Mouse (Mus musculus): ENCODE measurements around the gene Caln1. TPM values are rescaled to one million over a fixed set of nuclear protein-coding genes. Genes with fewer than 3 reads are reported as not detected.
A peak's percentile ranks its signal among the peaks of the same experiment; 100 is the strongest.

The Caln1 gene
- polyA plus RNA-seq, 1 experiment from 2014 or later, result 0.14 TPM

DNA sequence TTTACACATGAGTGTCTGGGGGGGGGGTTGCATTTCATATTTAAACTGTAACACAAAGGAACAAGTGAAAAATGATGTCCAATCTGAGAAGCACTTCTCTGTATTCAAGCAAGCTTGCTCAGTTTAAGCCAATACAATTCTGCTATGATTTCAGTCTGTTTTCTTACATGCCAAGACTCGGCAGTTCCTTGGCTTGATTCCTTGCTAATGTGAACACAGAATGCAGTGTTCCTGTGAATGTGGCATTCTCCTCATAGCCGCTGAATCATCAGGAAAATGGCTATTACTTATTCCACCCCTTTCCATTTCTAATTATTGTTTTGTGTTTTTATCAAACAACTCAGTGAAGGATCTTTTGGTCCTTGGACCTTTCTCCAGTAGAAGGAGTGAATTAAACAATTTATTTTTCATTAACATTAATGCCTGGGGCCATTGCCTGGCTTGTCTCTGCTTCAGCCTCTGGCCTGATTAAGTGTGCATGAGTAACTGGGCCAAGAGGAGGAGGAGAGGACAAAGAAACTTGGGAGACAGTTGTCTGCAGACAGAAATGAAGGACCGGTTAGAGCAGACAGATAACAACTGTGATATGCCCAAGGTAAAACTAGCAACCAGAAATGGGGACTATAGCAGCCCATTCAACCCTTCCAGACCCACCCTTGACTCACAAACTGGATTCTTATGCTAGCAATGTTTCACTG is 423.6 kb downstream of the Caln1 start:
- H3K4me3 ChIP-seq (ENCODE audit: low read depth, low read length), result no peak overlapping the region
- H3K4me2 ChIP-seq (replicated peaks; ENCODE audit: low read depth), result no peak overlapping the region
- no peak overlapping the region for H3K9ac ChIP-seq (ENCODE audit: low read depth, low read length)
- H3K9me3 ChIP-seq (ENCODE audit: control insufficient read depth), result no peaks in the 10 kb centered on the region
- 89% methylated on average over 3 of the region's 3 CpGs for WGBS
- no peak for TF ChIP-seq CTCF (IDR thresholded peaks at IDR 0.05; ENCODE audit: low read depth)
- H3K4me1 ChIP-seq (replicated peaks; ENCODE audit: control insufficient read depth, insufficient read depth, low read length), result no peaks in the 10 kb centered on the region
- H3K27ac ChIP-seq (ENCODE audit: low read depth, low read length), result no peak overlapping the region
- no peak for ATAC-seq
- H3K27me3 ChIP-seq (replicated peaks; ENCODE audit: control insufficient read depth, insufficient read depth, low read length), result no peaks in the 10 kb centered on the region
- no peaks in the 10 kb centered on the region for H3K36me3 ChIP-seq (ENCODE audit: control insufficient read depth, insufficient read depth)

DNA sequence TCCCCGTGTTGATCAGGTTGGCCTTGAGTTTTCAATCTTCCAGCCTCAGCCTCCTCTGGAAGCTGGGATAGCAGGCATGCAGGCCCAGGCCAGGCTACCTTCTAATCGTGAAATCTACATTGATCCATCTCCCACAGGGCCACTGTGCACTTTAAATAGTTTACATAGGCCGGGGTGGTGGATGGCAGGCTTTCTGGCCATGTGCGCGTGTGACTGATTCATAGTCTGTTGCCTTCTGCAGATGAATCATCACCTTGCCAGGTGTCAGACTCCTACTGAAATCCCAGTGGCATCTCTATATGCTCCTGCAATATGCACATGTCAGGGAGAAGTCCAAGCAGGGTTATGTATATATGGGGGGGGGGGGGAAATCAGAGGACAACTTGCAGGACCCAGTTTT is 428.5 kb downstream of the Caln1 start:
- 64% methylated on average over 5 of the region's 5 CpGs for WGBS
- no peaks in the 10 kb centered on the region for H3K36me3 ChIP-seq (ENCODE audit: control insufficient read depth, insufficient read depth)
- H3K9ac ChIP-seq (ENCODE audit: low read depth, low read length), result no peak overlapping the region
- no peaks in the 10 kb centered on the region for H3K9me3 ChIP-seq (ENCODE audit: control insufficient read depth)
- H3K27ac ChIP-seq (ENCODE audit: low read depth, low read length), result no peak overlapping the region
- ATAC-seq, result no peak
- no peaks in the 10 kb centered on the region for H3K4me1 ChIP-seq (replicated peaks; ENCODE audit: control insufficient read depth, insufficient read depth, low read length)
- H3K4me2 ChIP-seq (replicated peaks; ENCODE audit: low read depth), result no peak overlapping the region
- no peak for TF ChIP-seq CTCF (IDR thresholded peaks at IDR 0.05; ENCODE audit: low read depth)
- no peak overlapping the region for H3K4me3 ChIP-seq (ENCODE audit: low read depth, low read length)
- H3K27me3 ChIP-seq (replicated peaks; ENCODE audit: control insufficient read depth, insufficient read depth, low read length), result no peaks in the 10 kb centered on the region

DNA sequence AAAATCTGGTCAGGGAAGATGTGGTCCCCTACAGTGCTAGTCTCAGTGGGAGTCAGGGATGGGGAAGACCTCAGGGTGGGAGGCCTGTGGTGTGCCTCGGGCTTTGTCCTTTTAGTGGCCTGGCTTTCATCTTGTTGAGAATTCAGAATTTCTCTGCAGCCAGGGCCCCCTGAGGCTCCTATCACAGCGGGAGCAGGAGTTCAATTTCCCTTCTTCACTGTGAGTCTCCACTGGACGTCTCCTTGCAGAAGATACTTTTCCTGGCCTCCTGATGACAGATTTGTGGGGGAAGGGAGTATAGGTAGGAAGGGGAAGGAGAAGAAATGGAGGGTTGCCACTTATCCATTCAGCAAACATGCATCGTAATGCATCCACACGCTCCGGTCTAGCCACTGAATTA is 441.1 kb downstream of the Caln1 start:
- no peak for ATAC-seq
- no peak overlapping the region for H3K4me3 ChIP-seq (ENCODE audit: low read depth, low read length)
- no peaks in the 10 kb centered on the region for H3K27me3 ChIP-seq (replicated peaks; ENCODE audit: control insufficient read depth, insufficient read depth, low read length)
- H3K9me3 ChIP-seq (ENCODE audit: control insufficient read depth), result no peaks in the 10 kb centered on the region
- WGBS, result 32% methylated on average over 6 of the region's 6 CpGs
- no peak for TF ChIP-seq CTCF (IDR thresholded peaks at IDR 0.05; ENCODE audit: low read depth)
- H3K4me2 ChIP-seq (replicated peaks; ENCODE audit: low read depth), result no peak overlapping the region
- H3K36me3 ChIP-seq (ENCODE audit: control insufficient read depth, insufficient read depth), result no peaks in the 10 kb centered on the region
- no peak overlapping the region for H3K9ac ChIP-seq (ENCODE audit: low read depth, low read length)
- H3K27ac ChIP-seq (ENCODE audit: low read depth, low read length), result no peak overlapping the region
- H3K4me1 ChIP-seq (replicated peaks; ENCODE audit: control insufficient read depth, insufficient read depth, low read length), result no peaks in the 10 kb centered on the region

DNA sequence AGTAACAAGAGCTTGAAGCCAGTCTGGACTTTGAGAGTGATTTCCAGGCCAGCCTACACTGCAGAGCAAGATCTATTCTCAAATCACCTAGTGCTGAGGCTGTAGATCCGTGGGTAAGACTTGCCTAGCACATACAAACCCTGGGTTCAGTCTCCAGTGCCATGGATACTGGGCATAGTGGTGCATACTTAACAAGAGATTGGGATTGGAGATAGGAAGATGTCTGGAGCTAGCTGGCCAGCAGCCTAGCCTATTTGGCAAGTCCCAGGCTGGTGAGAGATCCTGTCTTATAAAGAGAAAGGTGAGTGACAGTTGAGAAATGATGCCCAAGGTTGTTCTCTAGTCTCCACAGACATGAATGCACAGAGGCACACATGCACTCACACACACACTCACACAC is 441.6 kb downstream of the Caln1 start:
- ATAC-seq, result no peak
- Histone ChIP-seq H3K4me3 (ENCODE audit: low read depth, low read length) (no peak overlapping the region), H3K27me3 (replicated peaks; ENCODE audit: control insufficient read depth, insufficient read depth, low read length) (no peaks in the 10 kb centered on the region), H3K27ac (ENCODE audit: low read depth, low read length) (no peak overlapping the region), H3K9ac (ENCODE audit: low read depth, low read length) (no peak overlapping the region), H3K9me3 (ENCODE audit: control insufficient read depth) (no peaks in the 10 kb centered on the region), H3K36me3 (ENCODE audit: control insufficient read depth, insufficient read depth) (no peaks in the 10 kb centered on the region), H3K4me1 (replicated peaks; ENCODE audit: control insufficient read depth, insufficient read depth, low read length) (no peaks in the 10 kb centered on the region), H3K4me2 (replicated peaks; ENCODE audit: low read depth) (no peak overlapping the region)
- TF ChIP-seq CTCF (IDR thresholded peaks at IDR 0.05; ENCODE audit: low read depth), result no peak
- 40% methylated on average over 1 of the region's 1 CpGs for WGBS

DNA sequence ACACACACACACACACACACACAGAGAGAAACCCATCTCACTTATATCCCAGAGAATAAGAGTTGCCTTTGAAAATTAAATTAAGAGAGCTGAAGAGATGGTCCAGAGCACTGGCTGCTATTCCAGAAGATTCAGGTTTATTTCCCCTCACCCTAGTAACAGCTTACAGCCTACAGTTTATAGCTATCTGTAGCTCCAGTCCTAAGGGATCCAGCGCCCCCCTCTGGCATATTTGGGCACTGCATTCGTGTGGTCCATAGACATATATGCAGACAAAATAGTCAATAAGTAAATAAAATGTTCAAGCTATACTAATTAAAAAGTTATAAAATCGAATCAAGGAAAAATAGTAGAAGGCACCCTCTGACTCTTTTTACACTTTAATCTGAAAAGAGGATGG is 442.0 kb downstream of the Caln1 start:
- no peaks in the 10 kb centered on the region for H3K9me3 ChIP-seq (ENCODE audit: control insufficient read depth)
- 33% methylated on average over 3 of the region's 3 CpGs for WGBS
- H3K27me3 ChIP-seq (replicated peaks; ENCODE audit: control insufficient read depth, insufficient read depth, low read length), result no peaks in the 10 kb centered on the region
- H3K27ac ChIP-seq (ENCODE audit: low read depth, low read length), result no peak overlapping the region
- no peak overlapping the region for H3K4me3 ChIP-seq (ENCODE audit: low read depth, low read length)
- H3K4me1 ChIP-seq (replicated peaks; ENCODE audit: control insufficient read depth, insufficient read depth, low read length), result no peaks in the 10 kb centered on the region
- no peak for ATAC-seq
- H3K4me2 ChIP-seq (replicated peaks; ENCODE audit: low read depth), result no peak overlapping the region
- TF ChIP-seq CTCF (IDR thresholded peaks at IDR 0.05; ENCODE audit: low read depth), result peak; percentile 62
- H3K36me3 ChIP-seq (ENCODE audit: control insufficient read depth, insufficient read depth), result no peaks in the 10 kb centered on the region
- H3K9ac ChIP-seq (ENCODE audit: low read depth, low read length), result no peak overlapping the region

DNA sequence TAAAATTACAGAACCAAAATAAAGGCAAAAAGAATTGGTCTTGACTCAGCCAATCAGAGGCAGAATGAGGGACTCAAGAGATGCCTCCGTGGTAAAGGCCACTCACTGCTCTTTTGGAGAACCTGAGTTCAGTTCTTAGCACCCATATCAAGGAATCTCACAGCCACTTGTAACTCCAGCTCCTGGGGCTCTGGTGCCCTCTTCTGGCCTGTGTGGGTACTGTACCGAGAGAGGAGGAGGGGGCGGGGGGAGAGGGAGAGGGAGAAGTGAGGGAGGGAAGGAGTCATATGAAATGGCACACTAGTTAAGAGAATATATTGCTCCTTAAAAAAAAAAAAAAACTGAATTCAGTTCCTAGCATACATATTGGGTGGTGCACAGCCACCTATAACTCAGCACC is 442.7 kb downstream of the Caln1 start:
- H3K27me3 ChIP-seq (replicated peaks; ENCODE audit: control insufficient read depth, insufficient read depth, low read length), result no peaks in the 10 kb centered on the region
- no peaks in the 10 kb centered on the region for H3K9me3 ChIP-seq (ENCODE audit: control insufficient read depth)
- H3K27ac ChIP-seq (ENCODE audit: low read depth, low read length), result no peak overlapping the region
- H3K36me3 ChIP-seq (ENCODE audit: control insufficient read depth, insufficient read depth), result no peaks in the 10 kb centered on the region
- no peak overlapping the region for H3K4me3 ChIP-seq (ENCODE audit: low read depth, low read length)
- no peak overlapping the region for H3K4me2 ChIP-seq (replicated peaks; ENCODE audit: low read depth)
- H3K9ac ChIP-seq (ENCODE audit: low read depth, low read length), result no peak overlapping the region
- WGBS, result 88% methylated on average over 3 of the region's 3 CpGs
- ATAC-seq, result no peak
- H3K4me1 ChIP-seq (replicated peaks; ENCODE audit: control insufficient read depth, insufficient read depth, low read length), result no peaks in the 10 kb centered on the region
- TF ChIP-seq CTCF (IDR thresholded peaks at IDR 0.05; ENCODE audit: low read depth), result peak; percentile 31

DNA sequence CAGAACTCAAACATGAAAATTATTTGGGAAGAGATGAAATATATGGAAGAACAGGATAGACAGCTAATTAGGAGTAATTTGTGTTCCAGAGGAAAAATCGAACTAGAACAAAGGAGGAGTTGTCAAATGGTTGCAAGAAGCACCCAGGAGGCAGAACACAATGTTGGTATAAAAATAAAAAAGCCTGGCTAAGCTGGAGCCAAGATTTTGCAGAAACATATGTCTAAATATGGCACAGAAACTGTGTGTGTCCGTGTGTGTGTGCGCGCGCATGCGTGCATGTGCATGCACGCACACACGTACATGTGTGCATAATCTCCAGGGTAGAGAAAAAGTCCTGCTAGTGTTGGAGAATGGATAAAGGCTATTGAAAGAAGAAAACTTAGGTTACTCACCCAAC is 443.3 kb downstream of the Caln1 start:
- WGBS, result 89% methylated on average over 8 of the region's 8 CpGs
- H3K9me3 ChIP-seq (ENCODE audit: control insufficient read depth), result no peaks in the 10 kb centered on the region
- H3K9ac ChIP-seq (ENCODE audit: low read depth, low read length), result no peak overlapping the region
- no peak overlapping the region for H3K27ac ChIP-seq (ENCODE audit: low read depth, low read length)
- H3K4me1 ChIP-seq (replicated peaks; ENCODE audit: control insufficient read depth, insufficient read depth, low read length), result no peaks in the 10 kb centered on the region
- H3K27me3 ChIP-seq (replicated peaks; ENCODE audit: control insufficient read depth, insufficient read depth, low read length), result no peaks in the 10 kb centered on the region
- ATAC-seq, result no peak
- H3K4me3 ChIP-seq (ENCODE audit: low read depth, low read length), result no peak overlapping the region
- TF ChIP-seq CTCF (IDR thresholded peaks at IDR 0.05; ENCODE audit: low read depth), result no peak
- H3K4me2 ChIP-seq (replicated peaks; ENCODE audit: low read depth), result no peak overlapping the region
- H3K36me3 ChIP-seq (ENCODE audit: control insufficient read depth, insufficient read depth), result no peaks in the 10 kb centered on the region
